Mouse (Mus musculus) liver, adult 2 months (tissue): ENCODE measurements around the gene Tecpr2. TPM values are rescaled to one million over a fixed set of nuclear protein-coding genes. Genes with fewer than 3 reads are reported as not detected.

ENCODE experiments used
- DNase-seq: peaks from one replicate; pipeline ENCODE4 v3.0.0-alpha.2; 2011; ENCODE audit warnings: low read depth, low spot score; ENCODE audit errors: extremely low read depth
- H3K27ac ChIP-seq: fragments of 200-500 bp; replicated peaks from 2 replicates; pipeline ENCODE4 v1.5.1; 2012; ENCODE audit warnings: low read depth, mild to moderate bottlenecking, control low read depth, inconsistent platforms, low read length; ENCODE audit not compliant: insufficient read depth
- H3K27me3 ChIP-seq: fragments of 200-500 bp; 2 replicates; pipeline ENCODE4 v1.6.1; 2012; ENCODE audit warnings: mild to moderate bottlenecking, moderate library complexity, low read length, inconsistent platforms; ENCODE audit not compliant: control insufficient read depth, insufficient read depth
- H3K36me3 ChIP-seq: fragments of 200-500 bp; 2 replicates; pipeline ENCODE4 v1.6.1; 2012; ENCODE audit warnings: low read length, inconsistent platforms; ENCODE audit not compliant: control insufficient read depth, insufficient read depth
- H3K4me1 ChIP-seq: fragments of 200-500 bp; 2 replicates; pipeline ENCODE4 v1.6.1; 2011; ENCODE audit warnings: low read length; ENCODE audit not compliant: control insufficient read depth, insufficient read depth
- H3K4me3 ChIP-seq: fragments of 200-500 bp; 2 replicates; pipeline ENCODE4 v1.5.1; 2011; ENCODE audit warnings: low read depth, mild to moderate bottlenecking, control low read depth, low read length, moderate library complexity; ENCODE audit not compliant: insufficient read depth
- H3K79me2 ChIP-seq: fragments of 200-500 bp; 2 replicates; pipeline ENCODE4 v1.6.1; 2012; ENCODE audit warnings: inconsistent platforms, mild to moderate bottlenecking, low read length, moderate library complexity; ENCODE audit not compliant: control insufficient read depth, insufficient read depth
- H3K9ac ChIP-seq: fragments of 200-500 bp; 2 replicates; pipeline ENCODE4 v1.6.1; 2012; ENCODE audit warnings: low read depth, mild to moderate bottlenecking, control low read depth, inconsistent platforms, low read length
- CTCF ChIP-seq: fragments of 200-500 bp; IDR thresholded peaks from 2 replicates; pipeline ENCODE4 v1.5.1; 2011; ENCODE audit warnings: low read depth, low read length, control low read depth
- POLR2A ChIP-seq: fragments of 200-500 bp; IDR thresholded peaks from 2 replicates; pipeline ENCODE4 v1.6.1; 2011; ENCODE audit warnings: low read length, control low read depth; ENCODE audit not compliant: insufficient read depth; ENCODE audit errors: extremely low read depth
- WGBS: fragments of 180-500 bp; shearing (Covaris S2); methylation state at CpG from one replicate; pipeline ENCODE4 v1.1.7; 2018; 5-methylcytosine and 5-hydroxymethylcytosine counted together
- polyA plus RNA-seq: library from polyadenylated mRNA; depleted of rRNA; stranded (reverse); fragments of >200 nt; gene quantifications from 2 replicates; pipeline ENCODE4 v1.2.3, GENCODE M21; 2012; rRNA removed
- total RNA-seq: library from RNA; depleted of rRNA; stranded (reverse); fragments of >200 nt; gene quantifications from 2 replicates; pipeline ENCODE4 v1.2.3, GENCODE M21; 2014; rRNA removed

Tecpr2 gene
- total and polyA plus RNA-seq, 2 experiments: 2.5 to 3.8 TPM

DNA sequence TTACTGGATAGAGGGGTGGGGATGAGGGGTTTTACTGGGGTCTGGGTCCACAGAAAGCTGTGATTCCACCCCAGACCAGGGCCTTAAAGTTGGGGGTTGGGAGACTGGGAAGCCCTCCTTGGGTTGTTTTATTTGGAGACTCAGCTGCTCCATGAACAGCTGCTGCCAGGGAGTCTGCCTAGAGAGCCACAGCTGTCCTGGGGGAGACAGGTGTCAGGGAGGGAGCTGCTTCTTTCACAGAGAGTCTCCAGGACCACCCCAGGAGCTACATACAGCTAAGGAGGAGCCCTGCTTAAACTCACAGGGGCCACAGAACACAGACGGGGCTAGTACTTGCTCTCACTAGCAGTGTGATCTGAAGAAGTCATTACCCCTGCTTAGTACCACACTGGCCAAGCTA, 132.1 kb downstream of the Tecpr2 start:
- WGBS: 69% methylated on average over 1 of the region's 1 CpGs
- H3K4me3 ChIP-seq: no peak overlapping the region
- TF ChIP-seq CTCF: no peak
- no peak for TF ChIP-seq POLR2A
- H3K4me1 ChIP-seq: no peaks in the 10 kb centered on the region
- no peaks in the 10 kb centered on the region for H3K27me3 ChIP-seq
- no peaks in the 10 kb centered on the region for H3K79me2 ChIP-seq
- H3K36me3 ChIP-seq: no peaks in the 10 kb centered on the region
- no peak overlapping the region for H3K27ac ChIP-seq
- no peak overlapping the region for H3K9ac ChIP-seq
- no peak for DNase-seq

DNA sequence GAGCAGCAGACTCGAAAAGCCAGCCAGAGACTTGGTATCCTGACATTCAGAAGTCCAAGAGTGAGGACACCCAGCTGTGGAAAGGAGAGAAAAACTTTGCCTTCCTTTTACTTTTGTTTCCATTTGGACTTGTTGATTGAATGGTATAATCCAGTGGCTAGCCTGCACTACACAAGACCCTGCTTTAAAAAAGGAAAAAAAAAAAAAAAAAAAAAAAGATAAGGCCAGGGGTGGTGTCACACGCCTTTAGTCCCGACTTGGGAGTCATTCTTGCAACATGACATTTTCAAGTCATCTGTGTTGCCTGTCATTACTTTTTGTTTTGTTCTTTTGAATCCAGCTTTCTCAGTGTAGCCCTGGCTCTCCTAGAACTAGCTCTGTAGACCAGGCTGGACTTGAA, 132.5 kb downstream of the Tecpr2 start:
- WGBS: 69% methylated on average over 3 of the region's 3 CpGs
- H3K4me3 ChIP-seq: no peak overlapping the region
- TF ChIP-seq CTCF: no peak
- no peak for TF ChIP-seq POLR2A

More for the DNA sequence above, 132.5 kb downstream of the Tecpr2 start:
- no peak overlapping the region for H3K9ac ChIP-seq
- no peaks in the 10 kb centered on the region for H3K36me3 ChIP-seq
- H3K27me3 ChIP-seq: no peaks in the 10 kb centered on the region
- no peak for DNase-seq
- H3K4me1 ChIP-seq: no peaks in the 10 kb centered on the region
- H3K79me2 ChIP-seq: no peaks in the 10 kb centered on the region
- H3K27ac ChIP-seq: no peak overlapping the region

Other genes starting within 250 kb of the Tecpr2 start
- gene 1700001K19Rik, start 206.6 kb upstream of the Tecpr2 start, total RNA-seq: not detected in 2 replicates
- not detected in 2 replicates for gene 1700001K19Rik, start 206.6 kb upstream of the Tecpr2 start, polyA plus RNA-seq
- 114 and 134 TPM in 2 replicates for gene Hsp90aa1, start 186.5 kb upstream of the Tecpr2 start, total RNA-seq
- gene Hsp90aa1, start 186.5 kb upstream of the Tecpr2 start, polyA plus RNA-seq: 36.4 and 49.8 TPM in 2 replicates
- 19.5 and 21.0 TPM in 2 replicates for gene Wdr20, start 151.3 kb upstream of the Tecpr2 start, total RNA-seq
- gene Wdr20, start 151.3 kb upstream of the Tecpr2 start, polyA plus RNA-seq: 14.8 and 16.5 TPM in 2 replicates
- gene Mok, start 48.3 kb upstream of the Tecpr2 start, total RNA-seq: 0.07 and 0.18 TPM in 2 replicates
- gene Mok, start 48.3 kb upstream of the Tecpr2 start, polyA plus RNA-seq: 0.20 TPM in 1 of 2 replicates, not detected in the other
- gene Zfp839, start 39.0 kb upstream of the Tecpr2 start, total RNA-seq: 4.0 TPM in 2 replicates
- 3.1 and 4.8 TPM in 2 replicates for gene Zfp839, start 39.0 kb upstream of the Tecpr2 start, polyA plus RNA-seq
- gene Cinp, start 119 bp upstream of the Tecpr2 start, total RNA-seq: 20.4 and 20.8 TPM in 2 replicates
- gene Cinp, start 119 bp upstream of the Tecpr2 start, polyA plus RNA-seq: 22.5 and 23.1 TPM in 2 replicates
- gene Ankrd9, start 89.8 kb downstream of the Tecpr2 start, total RNA-seq: 0.94 and 1.4 TPM in 2 replicates
- gene Ankrd9, start 89.8 kb downstream of the Tecpr2 start, polyA plus RNA-seq: 10.5 and 12.8 TPM in 2 replicates
- gene Rcor1, start 150.1 kb downstream of the Tecpr2 start, total RNA-seq: 4.4 and 5.9 TPM in 2 replicates
- 3.4 and 5.3 TPM in 2 replicates for gene Rcor1, start 150.1 kb downstream of the Tecpr2 start, polyA plus RNA-seq